Mouse (Mus musculus): Measurements from ENCODE around the gene Ifna7.

DNA sequence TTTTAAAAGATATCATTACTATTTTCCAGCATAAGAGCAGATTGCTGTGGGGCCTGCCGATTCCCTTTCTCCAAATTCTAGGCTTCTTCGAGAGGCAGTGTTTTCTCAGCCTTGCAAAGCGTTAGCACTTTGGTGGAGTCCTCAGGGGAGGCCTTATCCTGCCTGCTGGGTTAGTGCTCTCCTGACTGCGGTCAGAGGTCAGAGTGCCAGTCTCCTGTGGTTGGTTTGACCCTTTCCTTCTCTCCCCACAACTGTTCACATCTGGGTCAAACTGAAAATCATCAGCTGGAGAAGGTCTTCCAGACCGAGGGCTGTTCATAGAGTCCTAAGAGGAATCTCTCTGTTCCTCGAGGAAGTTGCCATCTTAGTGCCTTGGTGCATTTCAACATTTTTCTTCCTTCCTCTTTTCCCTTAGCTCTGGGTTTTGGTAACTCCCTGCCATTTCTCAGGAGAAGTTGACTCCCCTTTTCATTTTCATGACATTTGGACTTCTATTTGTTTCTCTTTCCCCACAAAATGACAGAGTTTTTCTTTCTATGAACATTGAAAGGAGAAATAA is 49.1 kb downstream of the Ifna7 start:
- TF ChIP-seq CTCF (conservative IDR thresholded peaks at IDR 0.05; ENCODE audit: insufficient read depth, insufficient read length, low read depth, low read length) (no peak), POLR2A (IDR thresholded peaks at IDR 0.05; ENCODE audit: low read depth, low read length) (no peak)

Data from kidney, adult 2 months (tissue).